Mouse (Mus musculus) kidney, adult 11 months (tissue): Measurements from ENCODE around the gene Gm10134.
"Not testable (repeated sequence)": the region's sequence is repeated elsewhere in the genome, so short reads cannot be mapped to it uniquely, and the experiment has no call there.

ENCODE experiments used
- DNase-seq: peaks from one replicate; pipeline ENCODE4 v3.0.0; 2022

Gene Gm10134

DNA sequence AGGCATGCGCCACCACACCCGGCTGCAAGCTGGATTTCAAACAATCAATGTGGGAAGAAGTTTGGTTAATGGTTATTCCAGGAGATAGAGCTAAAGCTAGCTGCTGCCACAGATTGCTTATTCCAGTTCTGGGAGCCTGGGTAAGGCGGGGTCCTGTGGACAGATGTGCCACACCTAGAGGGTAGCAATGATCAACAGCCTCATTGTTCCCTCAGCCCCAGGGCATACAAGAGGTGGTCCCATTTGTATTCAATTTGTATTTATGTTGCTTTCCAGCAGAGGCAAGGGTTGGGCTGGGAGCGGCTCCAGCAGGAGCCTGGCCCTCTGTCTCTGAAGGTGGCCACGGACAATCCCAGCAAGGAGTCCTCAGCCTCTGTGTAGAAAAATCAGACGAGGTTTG is 396 bp downstream of the Gm10134 start:
- DNase-seq, result no peak

DNA sequence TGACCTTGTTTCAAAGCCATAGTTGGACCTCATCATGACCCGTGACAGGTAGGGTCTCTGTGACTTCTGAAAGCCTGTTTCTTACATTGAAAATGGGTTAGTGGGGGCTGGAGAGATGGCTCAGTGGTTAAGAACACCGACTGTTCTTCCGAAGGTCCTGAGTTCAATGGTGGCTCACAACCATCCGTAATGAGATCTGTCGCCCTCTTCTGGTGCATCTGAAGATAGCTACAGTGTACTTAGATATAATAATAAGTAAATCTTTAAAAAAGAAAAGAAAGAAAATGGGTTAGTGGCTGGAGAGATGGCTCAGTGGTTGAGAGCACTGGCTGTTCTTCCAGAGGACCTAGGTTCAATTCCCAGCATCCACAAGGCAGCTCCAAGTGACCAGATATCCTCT is 5.7 kb downstream of the Gm10134 start:
- DNase-seq, result not testable (repeated sequence)

DNA sequence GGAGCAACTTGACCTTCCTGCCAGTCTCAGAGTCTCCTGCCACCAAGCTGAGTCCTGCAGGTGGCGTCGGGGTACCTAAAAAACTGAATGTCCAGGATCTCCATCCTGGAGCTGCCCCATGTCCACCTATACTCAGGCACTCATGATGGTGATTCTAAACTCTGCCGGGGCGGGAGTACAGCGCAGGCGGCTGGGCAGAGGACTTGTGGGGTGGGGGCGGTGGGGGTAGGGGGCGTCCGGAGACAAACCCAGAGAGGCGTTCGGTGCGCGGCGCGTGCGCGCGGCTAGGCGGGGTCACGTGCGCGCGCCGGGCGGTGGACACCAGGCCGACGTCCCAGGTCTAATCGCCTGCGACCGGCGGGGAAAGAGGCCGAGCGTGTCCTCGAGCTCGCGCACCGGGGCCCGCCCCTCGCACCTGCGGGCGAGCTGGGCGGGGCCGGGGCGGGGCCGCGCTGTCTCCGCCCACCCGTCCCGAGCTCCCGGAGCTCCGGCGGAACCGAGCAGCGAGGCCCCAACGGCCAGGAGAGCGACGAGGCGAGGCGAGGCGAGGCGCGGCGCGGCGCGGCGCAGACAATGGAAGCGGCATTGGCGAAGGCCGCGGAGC is 7.0 kb downstream of the Gm10134 start, which contains the start of gene Ralgds:
Gene Ralgds, plus strand, starts transcription at position 328 of the 604 bp plus-strand sequence.
- DNase-seq, result peak; percentile 76

DNA sequence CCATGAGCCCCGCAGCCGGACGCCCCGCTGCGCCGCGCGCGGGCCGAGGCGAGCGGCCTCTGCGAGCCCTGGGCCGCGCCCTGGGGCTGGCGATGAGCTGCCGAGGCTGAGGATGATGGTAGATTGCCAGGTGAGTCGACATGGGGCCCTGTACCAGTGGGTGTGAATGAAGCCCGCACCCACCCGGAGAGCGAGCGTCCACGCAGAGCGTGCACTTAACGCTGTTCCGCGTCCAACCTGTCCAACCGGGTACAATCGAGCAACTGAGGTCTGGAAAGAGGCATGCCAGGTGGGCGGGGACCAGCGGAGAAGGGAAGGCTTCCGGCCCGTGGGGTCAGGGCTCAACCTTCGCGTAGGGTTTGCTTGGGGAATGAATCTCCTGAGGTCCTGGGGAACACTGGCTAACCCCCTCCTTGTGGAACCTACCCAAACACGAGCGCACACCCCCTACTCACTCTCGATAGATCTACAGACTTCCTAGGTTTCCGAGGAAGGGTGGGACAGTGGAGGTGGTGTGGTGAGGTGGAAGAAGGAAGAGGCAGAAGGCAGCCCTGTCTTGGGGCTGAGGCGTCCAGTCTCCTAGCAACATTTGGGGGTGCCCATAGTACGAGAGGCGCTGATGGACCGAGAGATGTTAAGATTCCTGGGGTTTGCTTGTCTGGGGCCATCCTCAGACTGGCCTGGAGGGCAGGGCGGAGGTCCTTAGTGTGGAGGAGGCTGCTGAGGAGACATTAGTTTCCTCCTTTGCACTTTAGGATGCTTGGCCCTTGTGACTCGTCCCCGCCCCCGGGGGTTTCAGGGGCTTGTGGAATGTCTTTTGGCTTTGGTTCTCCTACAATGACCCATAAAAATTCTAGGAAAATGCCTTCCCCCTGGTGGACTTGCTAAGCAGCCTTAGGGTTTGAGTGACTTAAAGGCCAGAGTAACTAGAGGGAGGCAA is 7.8 kb downstream of the Gm10134 start:
- DNase-seq, result peak; percentile 33

DNA sequence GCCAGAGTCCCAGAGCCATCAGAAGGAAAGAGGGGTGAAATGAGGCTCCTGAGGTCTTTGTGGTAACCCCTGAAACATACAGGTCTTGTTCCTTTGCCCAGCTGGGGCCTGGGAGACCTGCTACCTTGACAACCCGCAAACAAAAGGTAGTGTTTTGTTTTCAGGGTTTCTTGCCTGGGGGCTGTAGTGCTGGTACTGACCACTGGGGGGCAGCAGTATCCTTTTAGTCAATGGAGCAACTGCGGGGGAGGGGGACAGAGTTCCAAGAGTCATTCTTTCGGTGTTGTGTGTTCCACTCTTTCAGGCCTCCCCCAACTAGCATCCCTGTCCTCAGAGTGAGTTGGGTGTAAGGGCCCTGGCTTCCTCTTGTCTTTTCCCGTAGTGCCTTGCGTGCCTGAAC is 8.6 kb downstream of the Gm10134 start:
- DNase-seq, result peak; percentile 64

DNA sequence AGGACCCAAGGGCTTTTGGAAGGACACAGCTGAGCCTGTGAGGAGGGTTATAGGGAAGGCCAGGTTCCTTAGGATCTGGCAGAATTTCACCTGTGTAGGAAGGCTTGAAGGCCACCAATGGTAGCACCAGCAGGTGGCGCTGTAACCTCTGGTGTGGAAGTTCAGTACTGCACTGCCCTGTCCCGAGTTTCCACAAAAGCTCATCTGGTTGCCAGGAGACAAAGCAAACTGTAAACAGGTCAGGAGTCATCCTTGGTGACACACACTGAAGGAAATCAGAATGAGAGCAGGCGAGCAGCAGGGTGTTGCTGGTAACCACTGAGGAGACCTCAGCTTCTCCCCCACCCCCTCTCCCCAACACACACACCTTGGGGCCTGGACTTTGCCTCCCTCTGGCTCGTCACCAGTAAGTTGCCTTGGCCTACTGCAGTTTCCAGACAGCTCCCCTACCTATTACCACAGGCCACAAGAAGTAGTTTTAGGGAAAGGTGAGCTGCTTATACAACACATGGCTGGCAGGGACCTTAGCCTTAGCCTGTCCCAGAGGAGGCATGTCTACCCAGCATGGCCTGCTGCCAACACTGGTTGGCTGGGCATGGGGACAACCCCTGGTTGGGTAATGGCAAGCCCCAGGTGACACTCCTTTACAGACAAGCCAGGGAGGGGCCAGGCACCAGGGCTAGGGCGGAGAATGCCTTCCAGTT is 11.5 kb downstream of the Gm10134 start:
- DNase-seq, result peak; percentile 83

DNA sequence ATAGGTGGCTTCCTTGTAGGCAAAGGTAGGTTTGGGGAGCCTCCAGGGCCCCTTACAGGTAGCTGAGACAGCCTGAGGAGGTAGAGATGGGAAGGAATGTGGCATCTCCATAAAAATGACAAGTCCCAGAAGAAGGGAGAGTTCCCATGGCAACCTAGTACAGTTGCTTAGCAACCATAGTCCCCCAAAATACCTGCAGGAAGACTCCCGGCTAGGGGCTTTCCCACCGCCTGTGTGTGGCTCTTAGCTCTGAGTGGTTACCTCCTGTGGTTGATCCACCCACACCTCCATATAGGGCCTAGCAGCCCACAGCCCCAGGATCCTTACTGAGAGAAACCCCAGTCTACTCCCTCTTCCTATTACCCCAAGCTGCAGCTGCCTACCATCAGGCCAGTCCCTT is 12.3 kb downstream of the Gm10134 start:
- no peak for DNase-seq

DNA sequence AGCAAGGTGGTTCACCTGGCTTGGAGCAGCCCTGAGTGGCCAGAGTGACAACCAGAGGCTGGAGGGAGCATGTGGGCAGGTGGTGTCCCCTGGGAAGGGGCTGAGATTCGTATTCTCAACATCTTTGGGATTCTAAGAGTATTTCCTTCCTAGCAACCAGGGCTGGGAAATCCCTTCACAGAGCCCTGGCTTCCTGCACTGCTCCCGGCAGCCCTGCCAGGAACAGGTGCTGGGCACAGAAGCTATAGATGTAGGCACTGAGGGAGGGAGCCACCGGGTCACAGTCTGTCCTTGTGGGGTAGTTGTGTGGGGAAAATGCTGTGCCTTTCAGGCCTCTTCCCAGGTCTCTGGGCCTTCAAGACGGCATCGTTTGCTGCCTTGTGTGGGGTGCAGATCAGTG is 14.7 kb downstream of the Gm10134 start:
- DNase-seq, result no peak

DNA sequence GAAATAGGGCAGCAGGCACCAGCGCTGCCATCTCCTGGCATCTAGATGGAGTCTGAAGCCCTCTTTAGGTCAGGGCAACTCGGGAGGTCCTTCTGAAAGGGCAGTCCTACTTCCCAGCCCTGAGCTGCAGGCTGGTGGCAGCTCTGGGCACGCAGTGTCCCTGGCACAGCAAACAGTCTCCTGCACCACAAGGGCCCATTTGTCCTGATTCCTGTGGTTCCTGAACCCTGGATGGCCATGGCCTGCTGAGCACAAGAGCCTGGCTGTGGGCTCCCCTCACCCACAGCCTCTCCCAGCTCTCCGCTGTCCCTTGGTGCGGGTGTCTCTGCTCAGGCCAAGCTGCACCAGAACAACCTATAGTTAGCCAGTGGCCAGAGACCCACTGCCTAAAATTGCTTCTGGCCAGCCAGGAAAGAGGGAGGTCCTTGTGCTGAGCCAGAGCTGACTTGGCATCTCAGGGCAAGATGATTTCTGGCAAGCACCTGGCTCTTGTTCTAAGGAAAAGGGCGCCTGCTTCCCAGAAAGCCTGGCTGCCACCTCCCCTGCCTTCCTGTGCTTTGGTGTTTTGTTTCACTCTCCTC is 15.8 kb downstream of the Gm10134 start:
- DNase-seq, result no peak

DNA sequence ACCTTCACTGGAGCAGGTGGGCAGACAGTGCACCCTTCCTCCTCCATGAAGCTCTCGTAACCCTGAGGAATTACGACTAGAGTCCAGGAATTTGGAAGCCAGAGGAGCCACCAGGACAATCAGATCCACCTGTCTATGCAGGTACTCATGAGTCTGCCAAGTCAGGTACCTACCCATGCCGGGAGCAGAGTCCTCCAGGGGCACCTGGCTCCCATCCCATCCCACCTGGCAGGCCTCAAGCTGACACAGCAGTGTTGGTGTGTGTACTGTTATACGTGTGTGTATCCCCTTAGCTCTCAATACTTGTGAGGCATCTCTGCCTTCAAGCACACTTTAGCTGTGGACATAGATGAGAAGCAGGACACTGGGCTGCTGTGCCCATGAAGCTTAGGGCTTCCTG is 16.3 kb downstream of the Gm10134 start:
- peak; percentile 84 for DNase-seq

DNA sequence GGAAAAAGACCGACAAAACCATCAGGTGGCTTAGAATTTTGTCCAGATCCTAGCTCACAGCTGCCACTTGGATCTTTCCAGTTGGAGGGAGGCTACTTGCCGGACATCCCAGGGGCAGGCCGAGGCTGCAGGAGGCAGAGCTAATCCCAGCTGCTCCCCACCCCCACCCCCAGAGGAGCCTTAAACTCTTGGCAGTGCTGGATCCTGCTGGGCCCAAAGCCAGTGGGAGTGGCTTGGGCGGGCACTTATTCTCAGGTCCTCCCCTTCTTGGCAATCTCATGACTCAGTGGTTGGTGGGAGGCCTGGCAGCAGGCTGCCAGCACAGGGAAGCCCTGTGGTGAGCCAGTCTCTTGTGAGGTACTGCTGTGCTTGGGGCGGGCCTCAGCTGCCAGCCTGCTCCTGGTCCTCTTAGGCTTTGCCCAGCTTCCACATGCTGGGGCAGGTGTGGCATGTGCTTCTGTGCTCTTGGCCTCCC is 17.8 kb downstream of the Gm10134 start:
- peak; percentile 92 for DNase-seq

DNA sequence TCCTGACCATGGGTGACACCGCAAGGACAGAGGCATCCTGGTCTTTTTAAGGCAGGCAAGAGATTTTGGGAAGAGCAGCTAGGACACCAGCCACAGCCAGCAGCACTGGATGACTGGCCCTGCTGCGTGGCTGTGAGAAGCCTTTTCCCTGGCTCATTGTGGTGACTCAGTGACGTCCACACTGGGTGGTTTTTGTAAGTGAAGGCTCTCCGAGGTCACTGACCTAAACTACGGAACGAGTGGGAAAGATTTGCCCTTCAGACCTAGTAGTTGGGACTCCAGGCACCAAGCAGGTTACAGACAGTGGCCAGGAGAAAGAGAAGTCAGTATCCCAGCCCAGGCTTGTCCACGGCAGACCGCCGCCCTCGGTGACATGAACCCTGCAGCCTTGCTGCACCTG is 18.5 kb downstream of the Gm10134 start:
- DNase-seq, result no peak

DNA sequence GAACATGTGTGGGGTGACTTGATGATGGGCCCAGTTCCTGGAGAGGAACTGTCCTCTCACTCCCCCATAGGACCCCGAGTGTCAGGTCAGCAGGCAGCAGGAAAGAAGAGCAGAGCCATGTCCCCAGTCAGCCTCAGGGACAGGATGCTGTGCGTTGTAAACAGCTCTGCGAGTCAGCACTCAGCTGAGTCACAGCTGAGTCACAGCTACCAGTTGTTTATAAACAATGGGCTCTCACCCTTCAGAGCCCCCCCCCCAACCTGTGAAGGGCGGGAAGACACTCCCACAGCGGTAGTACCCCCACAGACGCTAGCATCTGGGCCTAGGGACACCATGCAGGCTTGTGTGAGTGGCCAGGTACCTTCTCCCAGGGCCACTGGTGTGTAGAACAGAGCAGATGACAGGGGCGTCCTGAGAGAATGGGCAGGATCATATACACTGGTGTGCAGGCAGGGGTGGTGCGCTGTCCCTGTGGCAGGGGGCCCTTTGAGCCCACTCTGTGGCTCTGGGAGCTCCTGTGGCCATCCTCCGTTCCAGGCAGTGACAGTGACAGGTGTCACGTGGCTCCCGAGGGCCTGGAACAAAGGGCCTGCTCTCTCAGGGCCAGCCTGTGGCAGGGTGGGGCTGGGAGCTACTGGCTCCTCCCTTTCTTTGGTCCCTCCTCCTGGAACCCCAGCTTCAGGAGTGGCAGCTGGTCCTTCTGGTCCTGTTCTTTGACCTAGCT is 19.5 kb downstream of the Gm10134 start:
- DNase-seq, result peak; percentile 71

DNA sequence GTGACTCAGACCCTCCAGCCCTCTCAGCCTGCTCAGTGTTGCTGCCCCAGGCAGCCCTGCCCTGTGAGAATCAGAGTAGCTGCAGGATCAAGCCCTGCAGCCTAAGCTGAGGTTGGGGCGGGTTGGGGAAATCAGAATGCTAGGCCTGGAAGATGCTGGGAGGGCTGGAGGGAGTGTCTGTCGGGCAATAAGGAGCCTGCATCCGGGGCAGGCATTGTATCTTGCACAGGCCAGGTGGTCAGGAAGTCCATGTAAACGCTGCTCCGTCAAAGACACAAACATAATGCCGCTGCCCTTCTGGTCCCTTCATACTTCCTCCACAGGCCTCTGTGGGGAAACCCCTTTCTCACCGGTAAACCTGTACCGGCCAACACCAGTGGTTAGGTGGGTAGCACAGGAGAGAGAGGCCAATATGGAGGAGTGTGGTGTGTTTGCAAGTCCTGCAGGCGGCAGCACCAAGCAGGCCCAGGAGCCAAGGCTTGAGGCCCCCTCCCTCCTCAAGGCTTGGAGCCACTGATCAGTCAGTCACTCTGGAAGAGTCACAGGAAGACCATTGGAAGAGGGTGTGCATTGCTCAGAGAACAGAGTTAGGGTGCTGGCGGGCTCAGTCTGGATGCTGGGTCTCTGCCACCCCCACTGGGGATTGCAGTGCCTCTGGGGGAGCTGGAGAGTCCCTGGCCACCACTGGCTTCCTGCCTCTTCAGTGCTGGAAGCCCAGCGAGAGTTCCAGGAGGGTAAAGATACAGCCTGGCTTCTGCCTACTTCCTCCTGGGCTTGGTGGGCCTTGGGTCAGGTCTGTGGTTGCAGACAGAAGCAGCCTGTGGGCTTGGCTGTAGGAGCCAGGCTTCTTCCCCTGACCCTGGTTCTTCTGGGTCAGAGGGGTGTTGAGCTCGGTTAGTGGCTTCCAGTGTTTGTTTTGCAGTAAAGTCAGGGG is 20.3 kb downstream of the Gm10134 start:
- no peak for DNase-seq

DNA sequence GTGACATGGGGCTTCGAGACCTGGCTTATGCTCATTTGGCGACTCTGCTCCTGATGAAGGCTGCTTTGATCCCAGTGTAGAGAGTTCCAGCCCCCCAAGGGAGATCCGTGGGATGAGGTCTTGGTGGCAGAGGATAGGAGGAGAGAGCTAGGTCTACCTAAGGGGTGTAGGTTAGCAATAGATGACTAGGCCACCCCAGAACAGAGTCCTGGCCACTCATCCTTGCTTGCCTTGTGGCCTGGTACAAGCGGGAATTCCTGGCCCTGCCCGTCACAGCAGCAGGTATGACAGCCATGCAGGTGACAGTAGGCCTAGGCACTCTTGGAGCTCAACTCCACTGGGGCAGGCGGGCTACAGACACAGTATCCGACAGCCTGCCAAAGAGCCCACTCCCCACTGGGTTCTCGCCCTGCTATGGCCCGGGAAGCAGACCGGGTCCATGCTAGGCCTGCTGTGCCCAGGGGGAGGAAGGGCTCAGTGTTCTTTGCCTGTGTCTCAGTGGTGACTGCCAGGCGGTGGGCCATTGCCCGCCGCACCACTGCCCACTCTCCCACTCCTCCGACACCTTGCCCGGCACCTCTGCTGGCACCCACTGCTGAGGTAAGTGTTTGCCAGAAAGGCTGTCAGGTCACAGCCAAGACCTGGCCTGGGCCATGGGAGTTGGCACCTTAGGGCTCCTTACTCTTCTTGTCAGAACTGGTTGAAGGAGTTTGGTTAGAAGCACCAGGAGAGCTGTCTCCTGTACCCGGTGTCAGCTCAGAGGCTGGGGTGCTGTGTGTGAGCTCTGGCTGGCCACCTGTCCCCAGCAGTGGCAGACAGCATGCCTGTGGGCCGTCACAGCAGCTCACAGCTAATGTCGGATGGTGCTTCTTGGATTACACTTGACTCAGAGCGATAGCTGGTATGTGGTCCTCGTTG is 21.8 kb downstream of the Gm10134 start:
- DNase-seq, result no peak

DNA sequence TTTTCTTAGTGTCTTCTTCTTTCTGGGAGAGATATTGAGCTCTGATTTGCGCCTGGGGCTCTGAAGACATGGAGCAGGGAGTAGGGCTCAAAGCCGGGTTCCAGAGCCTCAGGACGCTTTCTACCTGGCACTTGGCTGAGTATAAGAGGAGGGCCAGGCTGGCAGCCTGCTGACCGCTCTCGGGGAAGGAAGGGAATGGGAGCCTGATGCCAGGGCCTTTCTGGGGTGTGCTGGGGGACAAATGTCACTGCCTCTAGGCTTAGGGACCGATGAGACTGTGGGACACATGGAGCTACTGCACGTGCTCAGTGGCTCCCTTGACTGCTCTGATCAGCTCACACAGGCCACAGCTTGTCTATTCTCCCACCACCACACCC is 22.4 kb downstream of the Gm10134 start:
- no peak for DNase-seq

DNA sequence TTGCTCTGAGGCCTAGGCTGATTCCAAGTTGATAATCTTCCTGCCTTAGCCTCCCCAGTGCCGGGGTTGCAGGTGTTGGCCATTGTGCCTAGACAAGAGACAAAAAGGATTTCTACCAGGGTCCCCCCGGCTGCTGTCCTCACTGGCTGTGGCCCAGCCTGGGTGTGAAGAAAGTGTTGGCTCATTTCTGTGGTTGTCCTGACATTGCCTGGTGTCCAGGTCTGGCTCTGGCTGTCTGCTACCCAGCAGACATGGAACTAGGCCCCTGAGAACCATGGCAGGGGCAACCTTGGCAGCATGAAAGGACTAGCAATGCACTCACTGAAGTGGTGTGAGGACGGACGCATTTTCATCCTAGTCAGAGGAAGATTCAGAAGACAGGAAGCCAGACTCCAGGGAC is 24.0 kb downstream of the Gm10134 start:
- no peak for DNase-seq

DNA sequence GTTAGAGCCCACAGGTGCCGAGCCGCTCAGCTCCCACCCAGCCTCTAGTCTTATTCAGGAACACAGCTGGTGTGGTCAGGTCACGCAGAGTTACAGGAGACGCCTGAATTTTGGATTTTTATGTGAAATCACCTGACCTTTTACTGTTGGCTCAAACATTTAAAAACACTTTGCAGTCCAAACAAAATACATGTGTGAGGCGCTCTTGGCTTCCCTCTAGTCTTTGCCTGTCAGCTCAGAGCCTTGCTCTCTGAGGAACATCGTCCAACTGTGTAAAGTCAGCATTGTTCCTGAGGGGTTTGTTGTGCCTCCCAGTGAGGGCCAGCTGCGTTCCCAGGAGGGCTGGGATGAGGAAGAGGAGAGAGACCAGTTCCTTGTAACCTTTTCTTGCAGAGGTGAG is 24.4 kb downstream of the Gm10134 start:
- DNase-seq, result no peak

DNA sequence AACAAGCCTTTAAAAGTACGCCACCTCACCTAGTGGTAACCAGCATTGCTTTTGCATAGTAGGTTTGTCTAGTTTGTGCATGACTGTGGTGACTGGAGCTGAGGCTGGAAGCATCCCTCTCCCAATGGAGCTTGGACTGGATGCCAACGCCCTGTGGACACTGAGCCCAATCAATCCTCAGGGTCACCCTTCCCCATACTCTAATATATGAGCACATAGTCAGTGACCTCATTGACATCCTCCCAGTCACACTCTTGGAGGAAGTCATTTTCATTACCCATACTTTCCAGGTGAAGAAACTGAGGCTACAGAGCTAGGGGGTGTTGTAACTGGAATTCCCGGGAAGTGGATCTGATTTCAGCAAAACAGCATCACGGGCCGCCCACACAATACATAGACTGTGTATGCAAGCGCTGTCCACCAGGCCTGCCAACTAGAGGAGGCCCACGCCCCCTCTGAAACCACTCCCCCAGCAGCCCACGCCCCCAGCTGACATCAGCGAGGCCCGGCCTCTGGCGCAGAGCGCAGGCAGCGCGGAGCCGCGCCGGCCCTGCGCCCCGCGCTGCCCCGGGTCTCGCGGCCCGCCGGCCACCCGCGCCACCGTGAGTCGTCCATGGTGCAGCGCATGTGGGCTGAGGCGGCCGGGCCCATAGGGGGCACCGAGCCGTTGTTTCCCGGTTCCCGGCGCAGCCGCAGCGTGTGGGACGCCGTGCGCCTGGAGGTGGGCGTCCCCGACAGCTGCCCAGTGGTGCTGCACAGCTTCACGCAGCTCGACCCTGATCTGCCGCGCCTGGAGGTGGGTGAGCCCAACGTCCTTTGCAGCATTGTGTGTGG is 27.3 kb downstream of the Gm10134 start:
- DNase-seq, result peak; percentile 84
